ENCODE assay signal across 29 mouse cellular contexts in genomic region chr1:106244245-106244644, GRCm38 (mm10).
DNase-seq lines count a peak whose midpoint lies in the region; TF ChIP-seq lines count a peak whose summit lies in the region.
"Had no signal": no experiment of that assay in that cellular context is flagged by ENCODE, and none has a peak within 500 bp of the region (broad histone marks: within the 10 kb centered on the region; RNA-seq: fewer than 3 reads in every experiment).

No protein-coding gene starts in this region.

- 55% methylated on average over 3 of the region's 3 CpGs for WGBS in heart, adult 2 months

- no peak overlapping the region for H3K9ac ChIP-seq in heart, adult 2 months (ENCODE audit: low read depth, low read length)
- H3K9ac ChIP-seq: embryonic facial prominence, embryonic 13.5 days; forebrain, embryonic 12.5 days; forebrain, embryonic 15.5 days; heart, embryonic 12.5 days; heart, embryonic 15.5 days; hindbrain, embryonic 13.5 days; intestine, embryonic 15.5 days had no signal

- peaks cover 4% of the 10 kb centered on the region for H3K79me2 ChIP-seq in heart, adult 2 months (replicated peaks; ENCODE audit: control insufficient read depth, insufficient read depth, low read length)

- peaks cover 16% of the 10 kb centered on the region for H3K36me3 ChIP-seq in heart, adult 2 months (ENCODE audit: control insufficient read depth, insufficient read depth, low read length)
- H3K36me3 ChIP-seq: embryonic facial prominence, embryonic 13.5 days; G1E; heart, embryonic 15.5 days; intestine, embryonic 15.5 days had no signal

- peak; percentile 61 for DNase-seq in adrenal gland, postnatal 14 days
- DNase-seq in adrenal gland, postnatal 36 days: no peak
- DNase-seq in heart, adult 2 months: no peak
- no peak for DNase-seq in heart, adult 8-10 months (ENCODE audit: low spot score)
- DNase-seq in layer of hippocampus, adult 2 months (ENCODE audit: low spot score in 2 of 2): no peak
- DNase-seq in layer of hippocampus, adult 9-10 months (ENCODE audit: low spot score): no peak
- DNase-seq: adrenal gland, adult 2 months; B cell, adult 2 months; cerebellum, adult 11-12 months; cerebellum, adult 8-10 months; cerebellum, postnatal 36 days; embryo, embryonic 11 days; gastrocnemius, postnatal 14 days; heart, adult 18-20 months; heart, postnatal 36 days had no signal

- TF ChIP-seq EP300 in heart, adult 2 months (IDR thresholded peaks at IDR 0.05; ENCODE audit: insufficient read depth, low read depth, low read length): no peak

- intact Hi-C loops in heart, adult 2 months (cut with DNase I): no loop called here

- H3K27me3 ChIP-seq in heart, adult 2 months (ENCODE audit: control insufficient read depth, insufficient read depth, low read length): no peaks in the 10 kb centered on the region
- H3K27me3 ChIP-seq: CH12.LX; embryonic facial prominence, embryonic 13.5 days; forebrain, embryonic 12.5 days; forebrain, embryonic 15.5 days; heart, embryonic 12.5 days; heart, embryonic 15.5 days; hindbrain, embryonic 13.5 days; intestine, embryonic 15.5 days; Patski had no signal

- TF ChIP-seq POLR2A in heart, adult 2 months (IDR thresholded peaks at IDR 0.05; ENCODE audit: insufficient read depth, low read depth, low read length): no peak

- H3K4me1 ChIP-seq in heart, adult 2 months (ENCODE audit: control insufficient read depth, insufficient read depth, low read length): peaks cover 23% of the 10 kb centered on the region
- peaks cover 20% of the 10 kb centered on the region for H3K4me1 ChIP-seq in brown adipose tissue, adult 24 weeks (ENCODE audit: control insufficient read depth, insufficient read depth, insufficient read length, low read length)
- H3K4me1 ChIP-seq: embryonic facial prominence, embryonic 10.5 days had no signal

- H3K4me3 ChIP-seq in heart, adult 2 months: no peak overlapping the region
- H3K4me3 ChIP-seq in layer of hippocampus, adult 2 months: no peak overlapping the region
- no peak overlapping the region for H3K4me3 ChIP-seq in brown adipose tissue, adult 24 weeks (ENCODE audit: insufficient read depth, low read depth, low read length)
- H3K4me3 ChIP-seq: embryonic facial prominence, embryonic 10.5 days; embryonic facial prominence, embryonic 13.5 days; erythroblast, embryonic 14.5 days; forebrain, embryonic 12.5 days; forebrain, embryonic 15.5 days; heart, embryonic 12.5 days; heart, embryonic 15.5 days; hindbrain, embryonic 10.5 days; hindbrain, embryonic 13.5 days; intestine, embryonic 15.5 days had no signal

- TF ChIP-seq CTCF in heart, adult 2 months (IDR thresholded peaks at IDR 0.05): no peak
- TF ChIP-seq CTCF in layer of hippocampus, adult 2 months (conservative IDR thresholded peaks at IDR 0.05): no peak

- peak overlapping the region; percentile 39 for H3K27ac ChIP-seq in heart, adult 2 months
- H3K27ac ChIP-seq in layer of hippocampus, adult 2 months: peak overlapping the region; percentile 73
- H3K27ac ChIP-seq in brown adipose tissue, adult 24 weeks (replicated peaks; ENCODE audit: low read depth, low read length): peak overlapping the region; percentile 94
- H3K27ac ChIP-seq: embryonic facial prominence, embryonic 10.5 days; embryonic facial prominence, embryonic 13.5 days; forebrain, embryonic 12.5 days; forebrain, embryonic 15.5 days; heart, embryonic 15.5 days; hindbrain, embryonic 10.5 days; hindbrain, embryonic 13.5 days; intestine, embryonic 15.5 days had no signal

Comparison
In these comparisons a context has a peak if more than half of its experiments do, and no peak if none do; other contexts are left out.
1. H3K27ac ChIP-seq: peak in every context shown above with its lines; median percentile 94 in brown adipose tissue, adult 24 weeks; 73 in layer of hippocampus, adult 2 months; 39 in heart, adult 2 months.